Comparison of ENCODE assay signal across 11 mouse cellular contexts in the genomic region with DNA sequence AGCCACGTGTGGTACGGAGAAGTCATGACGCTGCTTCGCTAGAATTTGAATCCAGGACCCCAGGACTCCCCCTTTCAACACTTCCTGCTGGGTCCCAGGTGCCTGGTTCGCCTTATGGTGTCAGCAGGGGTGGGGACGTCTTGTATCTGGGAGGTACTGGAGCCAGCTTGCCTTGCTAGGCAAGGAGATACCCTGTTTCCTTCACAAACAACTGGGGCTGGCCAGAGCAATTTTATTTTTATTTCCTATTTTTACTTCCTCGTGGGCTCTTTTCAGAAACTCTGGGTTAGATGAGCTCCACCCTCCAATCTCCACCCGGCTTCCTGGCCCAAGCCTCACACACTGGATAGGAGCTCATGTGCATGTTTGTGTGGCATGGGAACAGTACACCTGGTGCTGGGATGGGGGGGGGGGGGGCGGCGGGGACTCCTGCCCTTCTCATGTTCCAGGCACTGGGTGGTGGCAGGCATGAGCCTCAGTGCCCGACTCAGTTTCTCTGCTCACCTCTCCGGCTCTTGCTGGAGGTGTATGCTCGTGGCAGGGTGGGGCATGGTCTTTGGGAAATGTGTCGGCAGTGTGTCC. TPM values are rescaled to one million over a fixed set of nuclear protein-coding genes. Genes with fewer than 3 reads are reported as not detected.
DNase-seq lines count a peak whose midpoint lies in the region; ATAC-seq and TF ChIP-seq lines count a peak whose summit lies in the region.
"Had no signal": no experiment of that assay in that cellular context is flagged by ENCODE, and none has a peak within 500 bp of the region (broad histone marks: within the 10 kb centered on the region; RNA-seq: fewer than 3 reads in every experiment).

No protein-coding gene starts in this region.

- 73% methylated on average over 14 of the region's 14 CpGs for WGBS in heart, embryonic 10.5 days
- WGBS in lung, embryonic 15.5 days, result 69% methylated on average over 14 of the region's 14 CpGs
- 54% methylated on average over 14 of the region's 14 CpGs for WGBS in lung, adult 2 months
- 78% methylated on average over 14 of the region's 14 CpGs for WGBS in hindbrain, embryonic 16.5 days
- 52% methylated on average over 14 of the region's 14 CpGs for WGBS in small intestine, adult 2 months

- peak overlapping the region; percentile 59 for H3K27ac ChIP-seq in heart, embryonic 10.5 days
- H3K27ac ChIP-seq in lung, embryonic 15.5 days, result peak overlapping the region; percentile 78
- no peak overlapping the region for H3K27ac ChIP-seq in hindbrain, embryonic 16.5 days (ENCODE audit: low read depth, low read length)
- peak overlapping the region; percentile 52; the same call in 1 of the 2 replicates for H3K27ac ChIP-seq in small intestine, adult 2 months (ENCODE audit: insufficient read depth, low read depth, low read length)

- H3K27me3 ChIP-seq in heart, embryonic 10.5 days (ENCODE audit: insufficient read depth, poor library complexity, severe bottlenecking), result peaks cover 36% of the 10 kb centered on the region; the same call in 1 of the 2 replicates
- no peaks in the 10 kb centered on the region for H3K27me3 ChIP-seq in lung, embryonic 15.5 days
- no peaks in the 10 kb centered on the region for H3K27me3 ChIP-seq in hindbrain, embryonic 16.5 days (replicated peaks; ENCODE audit: control insufficient read depth, insufficient read depth, low read length)
- H3K27me3 ChIP-seq in small intestine, adult 2 months (ENCODE audit: control insufficient read depth, insufficient read depth, low read length), result no peaks in the 10 kb centered on the region
- H3K27me3 ChIP-seq: Patski had no signal

- H3K4me3 ChIP-seq in heart, embryonic 10.5 days, result no peak overlapping the region
- no peak overlapping the region for H3K4me3 ChIP-seq in lung, embryonic 15.5 days
- H3K4me3 ChIP-seq in lung, adult 2 months (replicated peaks; ENCODE audit: extremely low read depth, low read depth, low read length), result no peak overlapping the region
- no peak overlapping the region for H3K4me3 ChIP-seq in hindbrain, embryonic 16.5 days (ENCODE audit: low read length)
- no peak overlapping the region for H3K4me3 ChIP-seq in small intestine, adult 2 months (ENCODE audit: low read depth, low read length)

- H3K4me1 ChIP-seq in heart, embryonic 10.5 days, result peaks cover 90% of the 10 kb centered on the region
- peaks cover 80% of the 10 kb centered on the region for H3K4me1 ChIP-seq in lung, embryonic 15.5 days
- H3K4me1 ChIP-seq in lung, adult 2 months (ENCODE audit: control insufficient read depth, insufficient read depth, low read length), result peaks cover 60% of the 10 kb centered on the region
- H3K4me1 ChIP-seq in hindbrain, embryonic 16.5 days (ENCODE audit: control insufficient read depth, insufficient read depth, low read depth, low read length), result peaks cover 5% of the 10 kb centered on the region
- peaks cover 59% of the 10 kb centered on the region for H3K4me1 ChIP-seq in small intestine, adult 2 months (ENCODE audit: control insufficient read depth, insufficient read depth, insufficient read length, low read length)

- no peak for TF ChIP-seq POLR2A in lung, adult 2 months (IDR thresholded peaks at IDR 0.05; ENCODE audit: borderline replicate concordance, extremely low read depth, low read depth, low read length)
- no peak for TF ChIP-seq POLR2A in small intestine, adult 2 months (IDR thresholded peaks at IDR 0.05; ENCODE audit: low read depth, low read length)

- no peaks in the 10 kb centered on the region for H3K9me3 ChIP-seq in heart, embryonic 10.5 days
- no peaks in the 10 kb centered on the region for H3K9me3 ChIP-seq in lung, embryonic 15.5 days
- no peaks in the 10 kb centered on the region for H3K9me3 ChIP-seq in hindbrain, embryonic 16.5 days (ENCODE audit: control insufficient read depth, low read length)

- H3K9ac ChIP-seq in lung, embryonic 15.5 days, result no peak overlapping the region
- H3K9ac ChIP-seq in hindbrain, embryonic 16.5 days (ENCODE audit: low read depth, low read length), result 0 out of 2 replicates have a peak overlapping the region, but pooled peaks have one; percentile 26
- H3K9ac ChIP-seq: forebrain, postnatal 0 days had no signal

- H3K36me3 ChIP-seq in heart, embryonic 10.5 days, result no peaks in the 10 kb centered on the region
- no peaks in the 10 kb centered on the region for H3K36me3 ChIP-seq in lung, embryonic 15.5 days
- H3K36me3 ChIP-seq in hindbrain, embryonic 16.5 days (ENCODE audit: control insufficient read depth, insufficient read depth, low read length), result no peaks in the 10 kb centered on the region
- H3K36me3 ChIP-seq in small intestine, adult 2 months (ENCODE audit: control insufficient read depth, insufficient read depth, low read length), result no peaks in the 10 kb centered on the region

- no peak for DNase-seq in heart, embryonic 10.5 days (ENCODE audit: low spot score)
- no peak for DNase-seq in heart, postnatal 10 days
- no peak for DNase-seq in lung, adult 2 months
- DNase-seq in thymus, postnatal 0 days (ENCODE audit: low spot score), result no peak
- DNase-seq in layer of hippocampus, adult 18-20 months (ENCODE audit: low spot score in 2 of 2), result no peak
- DNase-seq: B cell, adult 2 months; forebrain, postnatal 0 days had no signal

- intact Hi-C loops in heart, postnatal 10 days (cut with DNase I), result loop anchor here (2.0 kb wide), 1 partner anchor 14 kb away; the partner anchor contains the start of gene Rxra

- no peak for ATAC-seq in lung, embryonic 15.5 days (ENCODE audit: borderline replicate concordance, extremely low read depth, low FRiP score, low TSS enrichment)
- no peak for ATAC-seq in hindbrain, embryonic 16.5 days
- ATAC-seq: forebrain, postnatal 0 days; Patski had no signal

- no peak for TF ChIP-seq CTCF in lung, adult 2 months (IDR thresholded peaks at IDR 0.05; ENCODE audit: insufficient read depth, low read length)
- no peak for TF ChIP-seq CTCF in small intestine, adult 2 months (IDR thresholded peaks at IDR 0.05; ENCODE audit: extremely low read depth, insufficient read length, insufficient replicate concordance, low read depth, low read length)

- peak overlapping the region; percentile 28 for H3K4me2 ChIP-seq in lung, embryonic 15.5 days
- no peak overlapping the region for H3K4me2 ChIP-seq in hindbrain, embryonic 16.5 days (ENCODE audit: low read length)

RNA-seq across cellular contexts. Expression of gene Rxra, which starts 15.0 kb away (rescaled TPM):
- 6.4 and 8.0 TPM in 2 replicates for polyA plus RNA-seq in heart, embryonic 10.5 days (2016; fragmentation: Nextera tagmentation; extraction: Ambion mirVana)
- 10 to 100 TPM; 38.6 to 42.5 TPM for total RNA-seq in heart, postnatal 10 days (2021)
- polyA plus RNA-seq in lung, embryonic 15.5 days (2015; fragmentation: Nextera tagmentation; extraction: Ambion mirVana), result 12.6 and 13.5 TPM in 2 replicates
- 71.3 and 81.8 TPM in 2 replicates for polyA plus RNA-seq in lung, adult 2 months (2012; rRNA removed)
- polyA plus RNA-seq in hindbrain, embryonic 16.5 days (2015; fragmentation: Nextera tagmentation; extraction: Ambion mirVana), result 3.4 and 4.0 TPM in 2 replicates
- polyA plus RNA-seq in small intestine, adult 2 months (2012; rRNA removed), result 48.7 and 110 TPM in 2 replicates
- 5.1 and 5.5 TPM in 2 replicates for polyA plus RNA-seq in thymus, postnatal 0 days (2015; fragmentation: Nextera tagmentation; extraction: Ambion mirVana)
- 10 to 100 TPM; 31.0 to 35.1 TPM for total RNA-seq in layer of hippocampus, adult 18-20 months (2021)
